Mouse (Mus musculus): ENCODE results near the gene Epha6.

DNA sequence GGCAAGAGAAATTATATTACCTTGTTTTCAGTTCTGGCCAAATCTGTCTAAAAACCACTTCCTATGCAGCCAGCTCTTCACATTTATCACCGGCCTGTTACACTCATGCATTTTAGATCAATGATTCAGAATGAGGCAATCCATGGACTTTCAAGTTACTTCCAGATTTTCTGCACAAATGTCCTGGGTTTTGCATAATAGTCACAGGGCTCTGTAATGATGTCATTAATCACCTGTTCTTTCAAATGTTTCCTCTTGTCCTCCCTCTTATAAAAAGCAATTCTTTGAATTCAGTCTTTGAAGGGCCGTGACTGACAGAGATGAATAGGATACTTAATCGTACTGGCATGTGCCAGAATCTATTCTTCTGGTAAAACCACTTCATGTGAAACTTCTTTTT lies 95.6 kb downstream of the Epha6 start:
- TF ChIP-seq CTCF (IDR thresholded peaks at IDR 0.05; ENCODE audit: low read depth, low read length), result no peak
- TF ChIP-seq POLR2A (IDR thresholded peaks at IDR 0.05; ENCODE audit: borderline replicate concordance, low read depth, low read length), result no peak
